Mouse (Mus musculus): Measurements from ENCODE around the gene Desi2.

DNA sequence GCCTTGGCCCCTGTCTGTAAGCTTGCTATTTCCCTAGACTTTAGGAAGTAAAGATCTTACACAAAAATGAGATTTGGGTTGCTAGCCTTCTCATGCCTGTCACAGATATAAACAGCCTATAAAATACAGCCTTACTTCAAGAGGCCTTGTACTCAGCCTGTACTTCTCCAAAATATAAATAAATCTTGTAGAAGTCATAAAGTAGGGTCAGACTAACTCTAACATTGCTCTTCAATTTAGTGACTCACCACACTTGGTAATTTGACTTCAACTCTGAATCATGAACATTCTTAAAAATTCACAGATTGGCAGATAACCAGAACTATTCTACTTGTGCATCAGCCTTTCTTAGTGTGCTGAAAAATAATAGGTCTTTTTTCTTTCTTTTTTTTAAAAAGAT is 29.9 kb downstream of the Desi2 start:
- TF ChIP-seq CTCF (IDR thresholded peaks at IDR 0.05; ENCODE audit: borderline replicate concordance, insufficient read depth, low read length) (no peak), POLR2A (IDR thresholded peaks at IDR 0.05; ENCODE audit: low read depth, low read length) (no peak)
